Mouse (Mus musculus) forebrain, embryonic 12.5 days (tissue): ENCODE data around the gene Cxcl12. TPM values are rescaled to one million over a fixed set of nuclear protein-coding genes. Genes with fewer than 3 reads are reported as not detected.

Experiments used
- ATAC-seq: fragments of 200-750 bp; cut with Nextera tagmentation; 2 replicates; pipeline ENCODE4 v1.8.0; 2017; ENCODE audit warnings: moderate TSS enrichment; ENCODE audit not compliant: low FRiP score
- H3K27ac ChIP-seq: fragments of 300-500 bp; sonication (generic); 2 replicates; pipeline ENCODE4 v1.5.1; 2016; ENCODE audit warnings: mild to moderate bottlenecking
- H3K27me3 ChIP-seq: fragments of 300-500 bp; sonication (generic); 2 replicates; pipeline ENCODE4 v1.6.1; 2016; ENCODE audit warnings: mild to moderate bottlenecking
- H3K36me3 ChIP-seq: fragments of 300-500 bp; sonication (generic); replicated peaks from 2 replicates; pipeline ENCODE4 v1.6.1; 2016; ENCODE audit warnings: mild to moderate bottlenecking
- H3K4me1 ChIP-seq: fragments of 300-500 bp; sonication (generic); 2 replicates; pipeline ENCODE4 v1.6.1; 2016
- H3K4me2 ChIP-seq: fragments of 300-500 bp; sonication (generic); 2 replicates; pipeline ENCODE4 v1.6.1; 2016; ENCODE audit warnings: mild to moderate bottlenecking, moderate library complexity
- H3K4me3 ChIP-seq: fragments of 300-500 bp; sonication (generic); replicated peaks from 2 replicates; pipeline ENCODE4 v1.5.1; 2016; ENCODE audit warnings: mild to moderate bottlenecking
- H3K9ac ChIP-seq: fragments of 300-500 bp; sonication (generic); 2 replicates; pipeline ENCODE4 v1.6.1; 2016; ENCODE audit warnings: mild to moderate bottlenecking
- H3K9me3 ChIP-seq: fragments of 300-500 bp; sonication (generic); 2 replicates; pipeline ENCODE4 v1.6.1; 2016
- WGBS: fragments of 180-500 bp; shearing (Covaris S2); methylation state at CpG from one replicate; pipeline ENCODE4 v1.1.7; 2016; 5-methylcytosine and 5-hydroxymethylcytosine counted together
- polyA plus RNA-seq: library from polyadenylated mRNA; unstranded; fragments of >200 nt; fragmentation: Nextera tagmentation; extraction: Ambion mirVana; gene quantifications from 2 replicates; pipeline ENCODE4 v1.2.1, GENCODE M21; 2016

The Cxcl12 gene
- polyA plus RNA-seq, 1 experiment from 2014 or later, result 63.4 TPM

DNA sequence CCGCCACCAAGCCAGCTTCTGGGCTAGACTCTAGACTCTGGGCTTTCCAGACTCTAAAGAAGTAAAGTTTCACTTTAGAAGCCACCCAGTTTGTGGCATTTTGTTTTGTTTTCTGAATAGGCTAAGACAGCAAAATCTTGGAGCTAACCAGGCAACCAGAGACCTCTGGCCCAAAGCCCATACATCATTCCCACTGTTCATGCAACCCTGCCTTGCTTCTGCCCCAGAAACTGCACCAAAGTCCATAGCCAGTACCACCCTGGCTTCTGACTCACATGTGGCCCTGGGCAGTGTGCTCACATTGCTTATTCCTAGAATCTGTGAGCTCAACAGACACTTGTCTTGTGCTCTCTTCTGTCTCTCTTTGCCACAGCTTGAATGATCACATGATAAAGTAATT, 39.0 kb downstream of the Cxcl12 start:
- Histone ChIP-seq H3K4me3 (no peak overlapping the region), H3K9ac (no peak overlapping the region), H3K4me2 (no peak overlapping the region), H3K4me1 (no peaks in the 10 kb centered on the region), H3K27ac (no peak overlapping the region), H3K27me3 (no peaks in the 10 kb centered on the region), H3K9me3 (no peaks in the 10 kb centered on the region), H3K36me3 (no peaks in the 10 kb centered on the region)
- no peak for ATAC-seq
- 96% methylated on average over 1 of the region's 1 CpGs for WGBS

DNA sequence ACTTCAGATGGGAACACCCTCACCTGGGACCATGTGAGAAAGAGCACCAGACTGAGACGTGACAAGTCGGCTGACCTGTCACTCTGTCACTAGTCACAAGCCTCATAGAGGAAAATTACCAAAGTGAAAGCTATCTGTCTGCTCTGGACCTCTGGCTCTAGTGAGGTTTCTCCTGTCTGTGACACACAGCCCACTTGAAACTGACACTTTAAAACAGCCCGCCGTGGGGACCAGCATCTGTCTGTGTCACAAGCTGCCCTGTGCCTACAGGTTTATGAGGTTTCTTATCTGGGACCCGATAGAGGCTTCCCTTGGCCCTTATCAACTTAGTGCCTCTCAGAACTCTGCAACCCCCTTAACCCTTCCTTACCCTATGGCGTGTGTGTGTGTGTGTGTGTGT, 41.8 kb downstream of the Cxcl12 start:
- ATAC-seq, result no peak
- Histone ChIP-seq H3K9ac (no peak overlapping the region), H3K4me1 (no peaks in the 10 kb centered on the region), H3K4me2 (no peak overlapping the region), H3K9me3 (no peaks in the 10 kb centered on the region), H3K27ac (no peak overlapping the region), H3K27me3 (no peaks in the 10 kb centered on the region), H3K36me3 (no peaks in the 10 kb centered on the region), H3K4me3 (no peak overlapping the region)
- 80% methylated on average over 6 of the region's 6 CpGs for WGBS

DNA sequence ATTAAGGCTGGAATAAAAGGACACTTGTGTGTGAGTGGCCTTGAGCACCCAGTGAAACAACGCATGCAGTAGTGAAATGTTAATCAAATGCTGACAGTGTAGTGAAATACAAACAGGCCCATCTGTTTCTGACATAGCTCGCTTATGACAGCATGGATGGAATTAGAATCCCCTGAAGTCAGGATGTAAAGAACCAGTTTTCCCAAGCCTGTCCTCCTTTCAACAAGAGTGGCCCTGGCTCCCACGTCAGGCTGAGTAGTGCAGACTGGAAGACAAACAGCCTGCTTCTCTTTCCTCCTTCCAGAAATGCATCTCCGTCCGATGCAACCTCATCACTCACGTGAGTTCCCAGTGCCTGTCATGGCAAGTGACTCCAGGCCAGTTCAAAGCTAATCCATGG, 42.2 kb downstream of the Cxcl12 start:
- WGBS, result 61% methylated on average over 6 of the region's 6 CpGs
- Histone ChIP-seq H3K27me3 (no peaks in the 10 kb centered on the region), H3K9ac (no peak overlapping the region), H3K36me3 (no peaks in the 10 kb centered on the region), H3K4me2 (no peak overlapping the region), H3K27ac (no peak overlapping the region), H3K9me3 (no peaks in the 10 kb centered on the region), H3K4me1 (no peaks in the 10 kb centered on the region), H3K4me3 (no peak overlapping the region)
- ATAC-seq, result no peak

DNA sequence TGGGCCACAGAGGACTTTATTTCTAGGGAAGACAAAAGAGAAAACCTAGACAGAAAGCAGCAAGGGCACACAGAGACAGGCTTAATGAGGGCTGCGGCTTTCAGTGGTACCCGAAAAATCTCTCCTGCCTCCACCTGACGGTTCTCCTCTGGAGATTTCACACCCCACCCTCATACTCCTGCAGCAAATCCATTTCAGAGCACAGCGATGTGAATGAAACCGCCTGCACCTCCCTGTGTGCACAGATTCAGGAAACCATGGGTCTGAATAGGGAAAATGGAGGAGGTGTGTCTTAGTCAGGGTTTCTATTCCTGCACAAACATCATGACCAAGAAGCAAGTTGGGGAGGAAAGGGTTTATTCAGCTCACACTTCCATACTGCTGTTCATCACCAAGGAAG, 46.2 kb downstream of the Cxcl12 start:
- Histone ChIP-seq H3K27me3 (no peaks in the 10 kb centered on the region), H3K9ac (no peak overlapping the region), H3K9me3 (no peaks in the 10 kb centered on the region), H3K4me2 (no peak overlapping the region), H3K4me3 (no peak overlapping the region), H3K36me3 (no peaks in the 10 kb centered on the region), H3K4me1 (no peaks in the 10 kb centered on the region), H3K27ac (no peak overlapping the region)
- WGBS, result 77% methylated on average over 5 of the region's 5 CpGs
- ATAC-seq, result no peak

DNA sequence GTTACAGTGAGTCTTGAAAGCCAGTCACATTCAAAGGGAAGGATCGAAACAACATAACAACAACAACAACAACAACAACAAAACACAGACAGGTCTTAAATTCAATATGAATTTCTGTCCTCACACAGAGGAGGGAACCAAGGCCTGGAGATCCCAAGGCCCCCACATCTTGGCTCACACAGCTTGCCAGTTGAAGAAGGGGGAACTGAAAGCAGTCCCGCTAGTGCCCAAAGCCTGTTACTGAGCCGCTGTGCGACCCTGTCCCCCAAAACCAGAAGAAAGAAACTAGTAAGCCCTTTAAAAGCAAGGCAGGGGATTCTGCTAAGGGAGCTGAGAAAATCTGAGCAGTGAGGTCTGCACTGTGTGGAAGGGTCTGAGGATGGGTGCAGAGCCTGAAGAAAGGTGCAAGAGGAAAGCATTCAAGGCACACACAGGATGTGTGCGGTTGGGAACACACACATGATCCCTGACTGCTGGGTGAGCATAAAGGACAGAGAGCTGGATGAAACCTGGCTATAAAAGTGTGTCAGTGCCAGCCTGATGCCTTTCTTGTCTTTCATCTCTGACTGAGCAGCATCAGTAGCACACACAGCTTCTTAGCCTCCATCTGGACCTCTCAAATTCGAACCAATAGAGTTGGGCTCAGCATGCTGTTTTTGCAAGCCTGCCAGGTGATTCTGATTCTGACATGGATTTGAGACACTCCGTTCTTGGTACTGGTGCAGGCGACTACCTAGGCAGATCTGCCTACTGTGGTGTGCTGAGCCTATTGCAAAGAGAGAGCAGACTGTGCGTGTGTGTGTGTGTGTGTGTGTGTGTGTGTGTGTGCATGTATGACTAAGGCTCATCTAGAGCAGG, 50.3 kb downstream of the Cxcl12 start:
- H3K27me3 ChIP-seq, result no peaks in the 10 kb centered on the region
- no peaks in the 10 kb centered on the region for H3K4me1 ChIP-seq
- no peaks in the 10 kb centered on the region for H3K36me3 ChIP-seq
- H3K4me2 ChIP-seq, result no peak overlapping the region
- no peak for ATAC-seq
- H3K27ac ChIP-seq, result no peak overlapping the region
- H3K9me3 ChIP-seq, result no peaks in the 10 kb centered on the region
- no peak overlapping the region for H3K9ac ChIP-seq
- H3K4me3 ChIP-seq, result no peak overlapping the region
- WGBS, result 84% methylated on average over 9 of the region's 9 CpGs

DNA sequence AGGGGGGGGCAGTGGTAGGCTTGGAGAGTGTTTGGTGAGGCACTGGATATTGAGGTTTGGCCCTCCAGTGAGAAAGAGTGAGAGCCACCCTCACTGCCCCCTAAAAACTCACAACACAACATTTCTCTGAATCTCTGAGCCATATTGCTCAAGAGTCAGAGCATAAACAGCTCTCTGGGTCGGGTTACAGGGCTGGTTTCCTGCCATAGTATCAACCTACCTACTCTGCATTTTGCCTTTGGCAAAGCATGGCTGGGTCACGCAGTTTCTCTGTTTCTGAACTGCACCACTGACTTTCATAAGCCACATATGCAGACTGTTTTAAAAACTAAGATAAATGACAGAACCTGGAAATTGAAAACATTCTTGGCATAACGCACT, 51.0 kb downstream of the Cxcl12 start:
- 68% methylated on average over 3 of the region's 3 CpGs for WGBS
- H3K27ac ChIP-seq, result no peak overlapping the region
- no peaks in the 10 kb centered on the region for H3K4me1 ChIP-seq
- no peaks in the 10 kb centered on the region for H3K27me3 ChIP-seq
- no peak overlapping the region for H3K4me2 ChIP-seq
- H3K4me3 ChIP-seq, result no peak overlapping the region
- no peaks in the 10 kb centered on the region for H3K36me3 ChIP-seq
- H3K9me3 ChIP-seq, result no peaks in the 10 kb centered on the region
- no peak overlapping the region for H3K9ac ChIP-seq
- ATAC-seq, result no peak

DNA sequence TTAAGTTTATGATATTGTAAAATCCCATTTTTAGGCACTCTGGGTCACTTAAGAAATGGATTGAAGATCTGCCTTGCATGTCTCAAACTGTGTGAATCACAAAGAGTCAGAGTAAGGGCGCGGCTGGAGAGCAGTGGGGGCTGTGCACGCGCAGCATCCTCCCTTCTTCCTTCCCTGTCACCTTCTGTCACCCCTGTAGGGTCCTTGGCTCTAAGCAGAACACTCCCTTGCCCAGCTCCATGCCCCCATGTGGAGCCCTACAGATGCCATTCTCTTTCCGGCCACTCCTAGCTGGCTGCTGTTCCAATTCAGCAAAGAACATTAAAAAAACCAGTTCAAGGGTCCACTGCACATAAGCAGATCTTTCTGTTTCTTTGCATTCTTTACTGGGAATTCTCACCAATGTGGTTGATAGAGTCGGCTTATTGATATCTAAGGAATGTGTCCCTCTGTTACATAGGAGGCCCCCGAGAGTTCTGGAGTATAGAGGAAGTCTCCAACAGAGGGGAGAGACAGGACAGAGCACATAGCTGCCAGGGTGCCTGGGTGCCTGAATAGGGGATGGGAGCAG, 51.7 kb downstream of the Cxcl12 start:
- Histone ChIP-seq H3K27me3 (no peaks in the 10 kb centered on the region), H3K9ac (no peak overlapping the region), H3K9me3 (no peaks in the 10 kb centered on the region), H3K4me3 (no peak overlapping the region), H3K4me1 (no peaks in the 10 kb centered on the region), H3K4me2 (no peak overlapping the region), H3K36me3 (no peaks in the 10 kb centered on the region), H3K27ac (no peak overlapping the region)
- ATAC-seq, result no peak
- WGBS, result 84% methylated on average over 7 of the region's 7 CpGs

DNA sequence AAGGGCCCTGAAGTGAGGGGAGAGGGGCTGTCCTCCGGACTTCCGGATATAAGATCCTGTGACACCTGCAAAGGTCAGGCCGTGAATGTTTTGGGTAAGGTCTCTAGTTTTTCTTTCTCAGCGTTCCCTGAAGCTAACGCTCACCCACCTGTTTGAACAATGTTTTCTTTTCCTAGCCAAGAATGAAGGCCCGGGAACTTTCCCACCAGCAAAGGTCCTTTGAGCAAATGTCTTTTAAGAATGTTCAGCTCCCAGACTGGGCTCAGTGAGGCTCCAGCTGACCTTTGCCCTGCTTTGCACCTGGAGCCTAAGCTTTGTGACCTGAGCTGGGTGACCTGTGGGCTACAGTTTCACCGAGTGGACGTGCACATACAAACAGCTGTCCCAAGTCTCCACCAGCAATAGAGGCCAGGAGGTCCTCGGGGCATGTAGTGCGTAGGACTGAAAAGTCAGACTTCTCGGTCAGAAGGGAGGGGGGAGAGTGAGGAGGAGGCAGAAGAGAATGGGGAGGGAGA, 52.6 kb downstream of the Cxcl12 start:
- Histone ChIP-seq H3K27me3 (no peaks in the 10 kb centered on the region), H3K27ac (no peak overlapping the region), H3K4me3 (no peak overlapping the region), H3K4me1 (no peaks in the 10 kb centered on the region), H3K9me3 (no peaks in the 10 kb centered on the region), H3K4me2 (no peak overlapping the region), H3K9ac (no peak overlapping the region), H3K36me3 (no peaks in the 10 kb centered on the region)
- no peak for ATAC-seq
- WGBS, result 73% methylated on average over 11 of the region's 11 CpGs
